ENCODE assay signal across 17 mouse cellular contexts in the genomic region with DNA sequence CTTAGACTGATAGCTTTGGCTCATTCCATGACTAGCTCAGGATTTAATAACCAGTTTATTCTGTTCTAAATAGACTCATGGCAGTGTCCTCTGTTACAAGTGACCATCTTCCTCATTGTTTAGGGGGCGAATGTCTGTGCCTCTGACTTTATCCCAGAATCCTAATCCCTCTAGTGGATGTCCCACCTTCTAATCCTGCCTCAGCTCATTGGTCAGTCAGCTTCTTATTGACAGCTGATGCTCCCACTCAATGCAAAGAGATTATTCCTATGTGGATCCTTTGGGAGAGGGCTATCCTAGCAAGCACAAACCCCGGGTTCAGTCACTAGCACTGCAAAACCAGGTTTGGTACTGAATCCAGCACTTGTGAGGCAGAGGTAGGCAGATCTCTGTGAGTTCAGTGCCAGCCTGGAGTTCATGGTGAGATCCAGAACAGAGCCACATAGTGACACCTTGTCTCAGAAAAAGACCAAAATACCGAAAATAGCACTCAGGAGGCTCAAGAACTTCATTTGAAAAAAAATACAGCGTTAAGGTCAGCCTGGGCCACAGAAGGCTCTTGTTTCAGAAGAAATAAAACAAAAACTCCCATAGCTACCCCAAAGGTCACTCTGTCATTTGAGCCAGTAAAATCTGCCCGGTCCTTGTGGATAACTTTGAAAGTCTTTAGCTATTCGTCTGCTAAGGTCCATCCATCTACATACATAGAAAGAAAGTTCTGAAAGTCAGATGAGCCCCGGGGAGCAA. TPM values are rescaled to one million over a fixed set of nuclear protein-coding genes. Genes with fewer than 3 reads are reported as not detected.
DNase-seq lines count a peak whose midpoint lies in the region; ATAC-seq and TF ChIP-seq lines count a peak whose summit lies in the region.
"Had no signal": no experiment of that assay in that cellular context is flagged by ENCODE, and none has a peak within 500 bp of the region (broad histone marks: within the 10 kb centered on the region; RNA-seq: fewer than 3 reads in every experiment).

No protein-coding gene starts in this region.

- H3K27me3 ChIP-seq in embryonic facial prominence, embryonic 15.5 days = no peaks in the 10 kb centered on the region
- H3K27me3 ChIP-seq in embryonic facial prominence, embryonic 10.5 days (replicated peaks; ENCODE audit: low read depth, poor library complexity, severe bottlenecking) = no peaks in the 10 kb centered on the region
- H3K27me3 ChIP-seq in kidney, adult 2 months (replicated peaks; ENCODE audit: control insufficient read depth, insufficient read depth, low read length) = no peaks in the 10 kb centered on the region
- H3K27me3 ChIP-seq in lung, embryonic 14.5 days (ENCODE audit: insufficient read depth, low read length) = no peaks in the 10 kb centered on the region
- H3K27me3 ChIP-seq: liver, embryonic 13.5 days; neural tube, embryonic 15.5 days had no signal

- TF ChIP-seq CTCF in kidney, adult 2 months (conservative IDR thresholded peaks at IDR 0.05; ENCODE audit: insufficient read depth, insufficient read length, low read depth, low read length) = no peak
- no peak for TF ChIP-seq CTCF in lung, embryonic 14.5 days (IDR thresholded peaks at IDR 0.05; ENCODE audit: low read depth)

- no peak for DNase-seq in embryonic facial prominence, embryonic 10.5 days (ENCODE audit: low spot score)
- no peak for DNase-seq in kidney, adult 2 months
- no peak for DNase-seq in kidney, adult 11 months
- no peak for DNase-seq in lung, embryonic 14.5 days
- DNase-seq in lung, postnatal 36 days = no peak
- DNase-seq in retina, postnatal 1 day = peak; percentile 75
- no peak for DNase-seq in urinary bladder, postnatal 14 days (ENCODE audit: low spot score)
- DNase-seq: cerebellum, adult 11 months; liver, embryonic 13.5 days; right cerebral cortex, adult 18-20 months; thymus, postnatal 4 days had no signal

- no peak for ATAC-seq in embryonic facial prominence, embryonic 15.5 days (ENCODE audit: insufficient number of reproducible peaks, low FRiP score, low TSS enrichment, low read depth)
- no peak for ATAC-seq in lung, embryonic 14.5 days (ENCODE audit: insufficient read depth)
- ATAC-seq: lung, postnatal 0 days had no signal

- H3K36me3 ChIP-seq in embryonic facial prominence, embryonic 15.5 days = peaks cover 37% of the 10 kb centered on the region
- peaks cover 45% of the 10 kb centered on the region for H3K36me3 ChIP-seq in embryonic facial prominence, embryonic 10.5 days (replicated peaks)
- peaks cover 10% of the 10 kb centered on the region; the same call in 1 of the 2 replicates for H3K36me3 ChIP-seq in kidney, adult 2 months (ENCODE audit: control insufficient read depth, insufficient read depth, low read length)
- peaks cover 48% of the 10 kb centered on the region for H3K36me3 ChIP-seq in lung, embryonic 14.5 days (ENCODE audit: insufficient read depth)
- H3K36me3 ChIP-seq: neural tube, embryonic 15.5 days had no signal

- H3K9ac ChIP-seq in embryonic facial prominence, embryonic 15.5 days = no peak overlapping the region
- H3K9ac ChIP-seq in lung, embryonic 14.5 days = no peak overlapping the region
- H3K9ac ChIP-seq: liver, embryonic 13.5 days; neural tube, embryonic 15.5 days had no signal

- H3K4me3 ChIP-seq in embryonic facial prominence, embryonic 15.5 days (replicated peaks) = no peak overlapping the region
- no peak overlapping the region for H3K4me3 ChIP-seq in embryonic facial prominence, embryonic 10.5 days
- no peak overlapping the region for H3K4me3 ChIP-seq in kidney, adult 2 months (ENCODE audit: insufficient read depth, low read depth, low read length)
- H3K4me3 ChIP-seq in lung, embryonic 14.5 days (ENCODE audit: low read depth, low read length) = no peak overlapping the region
- H3K4me3 ChIP-seq: hindbrain, embryonic 10.5 days; liver, embryonic 13.5 days; neural tube, embryonic 15.5 days had no signal

- TF ChIP-seq POLR2A in kidney, adult 2 months (IDR thresholded peaks at IDR 0.05; ENCODE audit: low read depth, low read length) = no peak

- WGBS in embryonic facial prominence, embryonic 15.5 days = 60% methylated on average over 7 of the region's 7 CpGs
- 57% methylated on average over 7 of the region's 7 CpGs for WGBS in embryonic facial prominence, embryonic 10.5 days
- WGBS in kidney, adult 2 months = 29% methylated on average over 7 of the region's 7 CpGs
- WGBS in lung, embryonic 14.5 days = 59% methylated on average over 7 of the region's 7 CpGs

- H3K9me3 ChIP-seq in embryonic facial prominence, embryonic 15.5 days (replicated peaks) = no peaks in the 10 kb centered on the region
- no peaks in the 10 kb centered on the region for H3K9me3 ChIP-seq in embryonic facial prominence, embryonic 10.5 days
- H3K9me3 ChIP-seq in lung, embryonic 14.5 days (ENCODE audit: low read depth, low read length) = no peaks in the 10 kb centered on the region
- H3K9me3 ChIP-seq: hindbrain, embryonic 10.5 days; liver, embryonic 13.5 days; neural tube, embryonic 15.5 days had no signal

- H3K27ac ChIP-seq in embryonic facial prominence, embryonic 15.5 days (replicated peaks) = 0 out of 2 replicates have a peak overlapping the region, but pooled peaks have one; percentile 22
- no peak overlapping the region for H3K27ac ChIP-seq in embryonic facial prominence, embryonic 10.5 days (replicated peaks)
- peak overlapping the region; percentile 28 for H3K27ac ChIP-seq in kidney, adult 2 months (ENCODE audit: insufficient read depth, low read depth, low read length)
- H3K27ac ChIP-seq in lung, embryonic 14.5 days (ENCODE audit: low read depth) = 0 out of 2 replicates have a peak overlapping the region, but pooled peaks have one; percentile 4
- H3K27ac ChIP-seq: hindbrain, embryonic 10.5 days; liver, embryonic 13.5 days; neural tube, embryonic 15.5 days had no signal

- no peak overlapping the region for H3K4me2 ChIP-seq in embryonic facial prominence, embryonic 15.5 days (replicated peaks)
- H3K4me2 ChIP-seq in lung, embryonic 14.5 days = no peak overlapping the region
- H3K4me2 ChIP-seq: liver, embryonic 13.5 days; neural tube, embryonic 15.5 days had no signal

- peaks cover 14% of the 10 kb centered on the region for H3K4me1 ChIP-seq in embryonic facial prominence, embryonic 15.5 days
- H3K4me1 ChIP-seq in embryonic facial prominence, embryonic 10.5 days = peaks cover 14% of the 10 kb centered on the region
- peaks cover 38% of the 10 kb centered on the region for H3K4me1 ChIP-seq in kidney, adult 2 months (ENCODE audit: control insufficient read depth, insufficient read depth, low read length)
- no peaks in the 10 kb centered on the region for H3K4me1 ChIP-seq in lung, embryonic 14.5 days (ENCODE audit: insufficient read depth)
- H3K4me1 ChIP-seq: neural tube, embryonic 15.5 days had no signal

RNA-seq across cellular contexts. Expression of gene Cflar, which starts 11.9 kb away (rescaled TPM):
- 38.5 and 39.2 TPM in 2 replicates for polyA plus RNA-seq in embryonic facial prominence, embryonic 15.5 days (2015; fragmentation: Nextera tagmentation; extraction: Ambion mirVana)
- polyA plus RNA-seq in embryonic facial prominence, embryonic 10.5 days (2016; fragmentation: Nextera tagmentation; extraction: Ambion mirVana) = 27.3 and 29.7 TPM in 2 replicates
- polyA plus RNA-seq in kidney, adult 2 months (2012; rRNA removed) = 65.8 and 71.1 TPM in 2 replicates
- polyA plus RNA-seq in lung, embryonic 14.5 days (2014; fragmentation: Nextera tagmentation; extraction: Ambion mirVana) = 35.3 and 35.9 TPM in 2 replicates

RNA-seq across cellular contexts. Expression of gene Als2cr12, which starts 27.4 kb away (rescaled TPM):
- polyA plus RNA-seq in embryonic facial prominence, embryonic 15.5 days (2015; fragmentation: Nextera tagmentation; extraction: Ambion mirVana) = 0.17 and 0.68 TPM in 2 replicates
- polyA plus RNA-seq in embryonic facial prominence, embryonic 10.5 days (2016; fragmentation: Nextera tagmentation; extraction: Ambion mirVana) = not detected in 2 replicates
- polyA plus RNA-seq in kidney, adult 2 months (2012; rRNA removed) = 0.80 and 0.88 TPM in 2 replicates
- polyA plus RNA-seq in lung, embryonic 14.5 days (2014; fragmentation: Nextera tagmentation; extraction: Ambion mirVana) = not detected in 2 replicates
- polyA plus RNA-seq: forebrain, embryonic 11.5 days; hindbrain, embryonic 10.5 days; intestine, embryonic 14.5 days; liver, embryonic 13.5 days; neural tube, embryonic 15.5 days had no signal
